Mouse (Mus musculus): ENCODE results near the gene Dnajb4. TPM values are rescaled to one million over a fixed set of nuclear protein-coding genes. Genes with fewer than 3 reads are reported as not detected.
"Not testable (repeated sequence)": the region's sequence is repeated elsewhere in the genome, so short reads cannot be mapped to it uniquely, and the experiment has no call there.

Gene Dnajb4
- polyA plus RNA-seq, 1 experiment from 2014 or later = 27.4 TPM

GRCm38 (mm10) chr3:152153152-152153551 is 57.0 kb downstream of the Dnajb4 start:
- H3K9me3 ChIP-seq = no peaks in the 10 kb centered on the region
- WGBS = 88% methylated on average over 2 of the region's 2 CpGs
- H3K4me1 ChIP-seq = no peaks in the 10 kb centered on the region
- no peak overlapping the region for H3K27ac ChIP-seq (replicated peaks)
- H3K27me3 ChIP-seq = peaks cover 10% of the 10 kb centered on the region; the same call in 1 of the 2 replicates
- ATAC-seq (ENCODE audit: low FRiP score, low read depth) = no peak
- no peak overlapping the region for H3K4me3 ChIP-seq
- no peak overlapping the region for H3K4me2 ChIP-seq (replicated peaks)
- no peak overlapping the region for H3K9ac ChIP-seq (replicated peaks)
- H3K36me3 ChIP-seq = no peaks in the 10 kb centered on the region

- no peak overlapping the region for H3K9ac ChIP-seq (replicated peaks)
- H3K36me3 ChIP-seq = no peaks in the 10 kb centered on the region
- no peak for ATAC-seq (ENCODE audit: low FRiP score, low read depth)
- no peaks in the 10 kb centered on the region for H3K4me1 ChIP-seq
- no peaks in the 10 kb centered on the region for H3K9me3 ChIP-seq
- peaks cover 10% of the 10 kb centered on the region; the same call in 1 of the 2 replicates for H3K27me3 ChIP-seq
- no peak overlapping the region for H3K4me3 ChIP-seq
- H3K27ac ChIP-seq (replicated peaks) = no peak overlapping the region
- 100% methylated on average over 1 of the region's 1 CpGs for WGBS
- H3K4me2 ChIP-seq (replicated peaks) = no peak overlapping the region
Observed at GRCm38 (mm10) chr3:152152483-152152804, 57.7 kb downstream of the Dnajb4 start.

GRCm38 (mm10) chr3:152151725-152152482 is 58.2 kb downstream of the Dnajb4 start:
- Histone ChIP-seq H3K9me3 (no peaks in the 10 kb centered on the region), H3K4me3 (peak overlapping the region; percentile 21; the same call in 1 of the 2 replicates), H3K4me1 (no peaks in the 10 kb centered on the region), H3K9ac (replicated peaks) (no peak overlapping the region), H3K27me3 (peaks cover 10% of the 10 kb centered on the region; the same call in 1 of the 2 replicates), H3K36me3 (no peaks in the 10 kb centered on the region), H3K27ac (replicated peaks) (no peak overlapping the region), H3K4me2 (replicated peaks) (peak overlapping the region; percentile 35)
- no peak for ATAC-seq (ENCODE audit: low FRiP score, low read depth)
- 60% methylated on average over 28 of the region's 29 CpGs for WGBS

GRCm38 (mm10) chr3:152149863-152150262 is 60.2 kb downstream of the Dnajb4 start:
- WGBS = 80% methylated on average over 3 of the region's 3 CpGs

GRCm38 (mm10) chr3:152149449-152149848 is 60.7 kb downstream of the Dnajb4 start:
- H3K9ac ChIP-seq (replicated peaks) = no peak overlapping the region
- no peak overlapping the region for H3K4me3 ChIP-seq
- H3K4me2 ChIP-seq (replicated peaks) = no peak overlapping the region
- no peaks in the 10 kb centered on the region for H3K9me3 ChIP-seq
- 0 out of 2 replicates have a peak, but pooled peaks cover 3% of the 10 kb centered on the region for H3K27me3 ChIP-seq
- whole genome bisulfite sequencing = 83% methylated on average over 7 of the region's 7 CpGs
- H3K36me3 ChIP-seq = no peaks in the 10 kb centered on the region
- H3K4me1 ChIP-seq = no peaks in the 10 kb centered on the region
- no peak for ATAC-seq (ENCODE audit: low FRiP score, low read depth)
- no peak overlapping the region for H3K27ac ChIP-seq (replicated peaks)

More at GRCm38 (mm10) chr3:152149863-152150262, 60.2 kb downstream of the Dnajb4 start:
- Histone ChIP-seq H3K9me3 (no peaks in the 10 kb centered on the region), H3K4me3 (no peak overlapping the region), H3K4me2 (replicated peaks) (no peak overlapping the region), H3K9ac (replicated peaks) (no peak overlapping the region), H3K27me3 (0 out of 2 replicates have a peak, but pooled peaks cover 3% of the 10 kb centered on the region), H3K27ac (replicated peaks) (no peak overlapping the region), H3K36me3 (no peaks in the 10 kb centered on the region), H3K4me1 (no peaks in the 10 kb centered on the region)
- ATAC-seq (ENCODE audit: low FRiP score, low read depth) = no peak

- H3K4me1 ChIP-seq = no peaks in the 10 kb centered on the region
- no peak overlapping the region for H3K9ac ChIP-seq (replicated peaks)
- 78% methylated on average over 12 of the region's 12 CpGs for WGBS
- ATAC-seq (ENCODE audit: low FRiP score, low read depth) = no peak
- H3K27ac ChIP-seq (replicated peaks) = no peak overlapping the region
- H3K9me3 ChIP-seq = no peaks in the 10 kb centered on the region
- no peaks in the 10 kb centered on the region for H3K27me3 ChIP-seq
- H3K4me2 ChIP-seq (replicated peaks) = no peak overlapping the region
- H3K36me3 ChIP-seq = no peaks in the 10 kb centered on the region
- H3K4me3 ChIP-seq = no peak overlapping the region
Observed at GRCm38 (mm10) chr3:152147085-152147831, 62.8 kb downstream of the Dnajb4 start.

GRCm38 (mm10) chr3:152145186-152145585 is 64.9 kb downstream of the Dnajb4 start:
- WGBS = 68% methylated on average over 2 of the region's 2 CpGs
- Histone ChIP-seq H3K27me3 (no peaks in the 10 kb centered on the region), H3K9me3 (no peaks in the 10 kb centered on the region), H3K4me3 (no peak overlapping the region), H3K27ac (replicated peaks) (no peak overlapping the region), H3K4me1 (no peaks in the 10 kb centered on the region), H3K4me2 (replicated peaks) (no peak overlapping the region), H3K9ac (replicated peaks) (no peak overlapping the region), H3K36me3 (no peaks in the 10 kb centered on the region)
- ATAC-seq (ENCODE audit: low FRiP score, low read depth) = 0 out of 2 replicates have a peak, but pooled peaks have one; percentile 9

GRCm38 (mm10) chr3:152142989-152143695 is 67.0 kb downstream of the Dnajb4 start:
- ATAC-seq (ENCODE audit: low FRiP score, low read depth) = no peak
- Histone ChIP-seq H3K4me3 (no peak overlapping the region), H3K27ac (replicated peaks) (no peak overlapping the region), H3K36me3 (no peaks in the 10 kb centered on the region), H3K4me2 (replicated peaks) (no peak overlapping the region), H3K9ac (replicated peaks) (no peak overlapping the region), H3K27me3 (no peaks in the 10 kb centered on the region), H3K4me1 (no peaks in the 10 kb centered on the region), H3K9me3 (no peaks in the 10 kb centered on the region)
- 85% methylated on average over 6 of the region's 6 CpGs for WGBS

GRCm38 (mm10) chr3:152142146-152142545 is 68.0 kb downstream of the Dnajb4 start:
- Histone ChIP-seq H3K27ac (replicated peaks) (no peak overlapping the region), H3K4me1 (no peaks in the 10 kb centered on the region), H3K9me3 (no peaks in the 10 kb centered on the region), H3K9ac (replicated peaks) (no peak overlapping the region), H3K36me3 (no peaks in the 10 kb centered on the region), H3K27me3 (no peaks in the 10 kb centered on the region), H3K4me2 (replicated peaks) (no peak overlapping the region), H3K4me3 (no peak overlapping the region)
- 71% methylated on average over 3 of the region's 3 CpGs for WGBS
- ATAC-seq (ENCODE audit: low FRiP score, low read depth) = no peak

GRCm38 (mm10) chr3:152139308-152139707 is 70.8 kb downstream of the Dnajb4 start:
- H3K4me2 ChIP-seq (replicated peaks); H3K27ac ChIP-seq (replicated peaks); H3K36me3 ChIP-seq; H3K4me3 ChIP-seq; H3K9me3 ChIP-seq; ATAC-seq (ENCODE audit: low FRiP score, low read depth); H3K27me3 ChIP-seq; H3K4me1 ChIP-seq; H3K9ac ChIP-seq (replicated peaks): not testable (repeated sequence)
- WGBS = 83% methylated on average over 3 of the region's 3 CpGs

- H3K9me3 ChIP-seq; ATAC-seq (ENCODE audit: low FRiP score, low read depth); H3K4me2 ChIP-seq (replicated peaks); H3K27me3 ChIP-seq; H3K36me3 ChIP-seq; H3K4me1 ChIP-seq; H3K9ac ChIP-seq (replicated peaks); H3K27ac ChIP-seq (replicated peaks); H3K4me3 ChIP-seq: not testable (repeated sequence)
- 91% methylated on average over 16 of the region's 16 CpGs for WGBS
Observed at GRCm38 (mm10) chr3:152136106-152136505, 74.0 kb downstream of the Dnajb4 start.

GRCm38 (mm10) chr3:152133621-152134020 is 76.5 kb downstream of the Dnajb4 start:
- H3K4me1 ChIP-seq = no peaks in the 10 kb centered on the region
- no peaks in the 10 kb centered on the region for H3K36me3 ChIP-seq
- H3K4me3 ChIP-seq = no peak overlapping the region
- H3K9me3 ChIP-seq = no peaks in the 10 kb centered on the region
- no peak overlapping the region for H3K4me2 ChIP-seq (replicated peaks)
- H3K9ac ChIP-seq (replicated peaks) = no peak overlapping the region
- no peak overlapping the region for H3K27ac ChIP-seq (replicated peaks)
- ATAC-seq (ENCODE audit: low FRiP score, low read depth) = no peak
- 83% methylated on average over 9 of the region's 9 CpGs for WGBS
- no peaks in the 10 kb centered on the region for H3K27me3 ChIP-seq
